Mouse (Mus musculus) lung, embryonic 14.5 days (tissue): ENCODE measurements around the gene Pdzd3. TPM values are rescaled to one million over a fixed set of nuclear protein-coding genes. Genes with fewer than 3 reads are reported as not detected.
"Not testable (repeated sequence)": the region's sequence is repeated elsewhere in the genome, so short reads cannot be mapped to it uniquely, and the experiment has no call there.

ENCODE experiments used
- ATAC-seq: fragments of 200-750 bp; cut with Nextera tagmentation; 2 replicates; pipeline ENCODE4 v1.8.0; 2017; ENCODE audit warnings: mild to moderate bottlenecking, moderate TSS enrichment, moderate library complexity; ENCODE audit not compliant: insufficient read depth
- DNase-seq: peaks from one replicate; pipeline ENCODE4 v3.0.0-alpha.2; 2015
- H3K27ac ChIP-seq: fragments of 300-500 bp; sonication (generic); 2 replicates; pipeline ENCODE4 v1.5.1; 2014; ENCODE audit warnings: low read depth, mild to moderate bottlenecking, moderate library complexity
- H3K27me3 ChIP-seq: fragments of 300-500 bp; sonication (generic); 2 replicates; pipeline ENCODE4 v1.6.1; 2014; ENCODE audit warnings: low read length, control low read depth; ENCODE audit not compliant: insufficient read depth
- H3K36me3 ChIP-seq: fragments of 300-500 bp; sonication (generic); 2 replicates; pipeline ENCODE4 v1.6.1; 2014; ENCODE audit warnings: control low read depth; ENCODE audit not compliant: insufficient read depth
- H3K4me1 ChIP-seq: fragments of 300-500 bp; sonication (generic); 2 replicates; pipeline ENCODE4 v1.6.1; 2014; ENCODE audit warnings: antibody characterized with exemption, control low read depth; ENCODE audit not compliant: insufficient read depth
- H3K4me2 ChIP-seq: fragments of 300-500 bp; sonication (generic); 2 replicates; pipeline ENCODE4 v1.6.1; 2014; ENCODE audit warnings: mild to moderate bottlenecking
- H3K4me3 ChIP-seq: fragments of 300-500 bp; sonication (generic); 2 replicates; pipeline ENCODE4 v1.5.1; 2014; ENCODE audit warnings: low read depth, low read length
- H3K9ac ChIP-seq: fragments of 300-500 bp; sonication (generic); 2 replicates; pipeline ENCODE4 v1.6.1; 2014
- H3K9me3 ChIP-seq: fragments of 300-500 bp; sonication (generic); 2 replicates; pipeline ENCODE4 v1.6.1; 2016; ENCODE audit warnings: low read depth, low read length, control low read depth
- CTCF ChIP-seq: IDR thresholded peaks from 2 replicates; pipeline ENCODE4 v1.5.1; 2016; ENCODE audit warnings: antibody characterized with exemption, low read depth
- WGBS: fragments of 180-500 bp; shearing (Covaris S2); extraction: QIAGEN DNeasy Blood & Tissue Kit; methylation state at CpG from one replicate; pipeline ENCODE4 v1.1.7; 2014; 5-methylcytosine and 5-hydroxymethylcytosine counted together
- polyA plus RNA-seq: library from polyadenylated mRNA; unstranded; fragments of >200 nt; fragmentation: Nextera tagmentation; extraction: Ambion mirVana; gene quantifications from 2 replicates; pipeline ENCODE4 v1.2.1, GENCODE M21; 2014

Gene Pdzd3
- polyA plus RNA-seq: 0.11 and 0.13 TPM in 2 replicates

DNA sequence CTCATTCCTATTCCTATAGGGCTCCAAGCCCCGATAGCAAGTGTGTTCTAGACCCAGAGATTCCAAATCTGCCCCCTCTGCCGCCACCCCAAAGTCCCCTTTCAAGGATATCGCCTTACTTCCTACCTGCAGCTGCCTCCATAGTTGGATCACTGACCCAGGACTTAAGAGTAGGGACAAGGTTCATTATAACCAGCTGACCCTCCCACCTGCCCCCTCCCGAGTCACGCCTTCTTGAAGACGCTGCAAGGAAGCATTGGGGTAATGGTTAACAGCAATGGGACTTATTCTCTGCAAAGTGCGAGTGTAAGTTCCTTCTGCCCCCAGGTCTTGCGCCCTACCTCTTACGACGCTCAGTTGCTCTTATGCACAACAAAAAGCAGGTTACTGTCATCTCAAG, at the start of gene Pdzd3:
Gene Pdzd3 (minus strand): TSS at position 158 of the 400 bp plus-strand sequence.
- Histone ChIP-seq H3K27me3 (no peaks in the 10 kb centered on the region), H3K4me1 (no peaks in the 10 kb centered on the region), H3K4me2 (no peak within 1 kb of the TSS), H3K36me3 (no peaks in the 10 kb centered on the region), H3K4me3 (no peak within 1 kb of the TSS), H3K27ac (no peak within 1 kb of the TSS), H3K9me3 (no peaks in the 10 kb centered on the region), H3K9ac (no peak within 1 kb of the TSS)
- 66% methylated on average over 10 of the region's 10 CpGs for WGBS
- DNase-seq (no peak), ATAC-seq (no peak)
- no peak for TF ChIP-seq CTCF

- not testable (repeated sequence) for H3K9me3 ChIP-seq, H3K4me1 ChIP-seq, H3K9ac ChIP-seq, H3K4me3 ChIP-seq, H3K27me3 ChIP-seq, H3K27ac ChIP-seq, H3K4me2 ChIP-seq, DNase-seq, ATAC-seq
- H3K36me3 ChIP-seq: peaks cover 78% of the 10 kb centered on the region
- WGBS: 86% methylated on average over 3 of the region's 3 CpGs
These were observed 48.7 kb upstream of the Pdzd3 start for GRCm38 (mm10) chr9:44300001-44300400.

DNA sequence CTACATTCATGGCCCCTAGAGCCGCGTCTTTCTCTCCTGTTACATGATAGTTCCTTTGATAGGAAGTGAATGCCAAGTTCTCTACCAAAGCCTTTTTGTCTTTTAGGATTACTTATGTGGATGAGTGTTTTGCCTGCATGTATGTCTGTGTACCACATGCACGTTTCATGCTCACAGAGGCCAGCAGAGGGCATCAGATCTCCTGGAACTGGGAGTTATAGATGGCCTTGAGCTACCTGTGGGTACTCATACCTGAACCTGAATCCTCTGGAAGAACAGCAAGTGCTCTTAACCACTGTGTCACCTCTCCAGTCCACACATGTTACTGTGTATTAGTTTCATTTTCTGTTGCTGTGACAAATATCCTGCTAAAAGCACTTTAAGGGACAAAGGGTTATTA, 41.2 kb upstream of the Pdzd3 start:
- TF ChIP-seq CTCF: peak; percentile 66
- peaks cover 20% of the 10 kb centered on the region for H3K27me3 ChIP-seq
- peaks cover 48% of the 10 kb centered on the region for H3K36me3 ChIP-seq
- 65% methylated on average over 3 of the region's 3 CpGs for WGBS
- H3K4me2 ChIP-seq: no peak overlapping the region
- H3K9me3 ChIP-seq: no peaks in the 10 kb centered on the region
- DNase-seq: peak; percentile 71
- H3K4me3 ChIP-seq: no peak overlapping the region
- peaks cover 4% of the 10 kb centered on the region; the same call in 1 of the 2 replicates for H3K4me1 ChIP-seq
- H3K9ac ChIP-seq: no peak overlapping the region
- no peak for ATAC-seq
- no peak overlapping the region for H3K27ac ChIP-seq

DNA sequence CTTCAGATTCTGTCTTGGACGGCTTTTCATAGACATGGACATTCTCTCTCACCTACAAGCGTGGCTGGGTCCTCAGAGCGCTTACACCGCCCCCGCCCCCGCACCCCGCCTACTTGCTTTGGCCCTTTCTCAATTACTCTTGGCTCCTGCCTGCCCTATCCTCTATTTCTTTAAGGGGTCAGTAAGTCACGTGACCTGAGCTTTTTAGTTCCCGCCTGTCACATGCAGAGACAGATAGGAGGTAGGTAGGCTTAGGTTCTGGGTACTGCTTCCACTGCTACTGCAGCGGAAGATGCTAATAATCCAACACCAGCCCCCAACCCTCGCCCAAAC, 37.7 kb upstream of the Pdzd3 start:
- Histone ChIP-seq H3K4me1 (peaks cover 4% of the 10 kb centered on the region; the same call in 1 of the 2 replicates), H3K27ac (no peak overlapping the region), H3K36me3 (peaks cover 16% of the 10 kb centered on the region; the same call in 1 of the 2 replicates), H3K27me3 (peaks cover 27% of the 10 kb centered on the region), H3K4me2 (peak overlapping the region; percentile 97), H3K9ac (no peak overlapping the region), H3K4me3 (peak overlapping the region; percentile 63; the same call in 1 of the 2 replicates), H3K9me3 (no peaks in the 10 kb centered on the region)
- WGBS: 11% methylated on average over 11 of the region's 11 CpGs
- ATAC-seq (no peak), DNase-seq (peak; percentile 20)
- no peak for TF ChIP-seq CTCF

DNA sequence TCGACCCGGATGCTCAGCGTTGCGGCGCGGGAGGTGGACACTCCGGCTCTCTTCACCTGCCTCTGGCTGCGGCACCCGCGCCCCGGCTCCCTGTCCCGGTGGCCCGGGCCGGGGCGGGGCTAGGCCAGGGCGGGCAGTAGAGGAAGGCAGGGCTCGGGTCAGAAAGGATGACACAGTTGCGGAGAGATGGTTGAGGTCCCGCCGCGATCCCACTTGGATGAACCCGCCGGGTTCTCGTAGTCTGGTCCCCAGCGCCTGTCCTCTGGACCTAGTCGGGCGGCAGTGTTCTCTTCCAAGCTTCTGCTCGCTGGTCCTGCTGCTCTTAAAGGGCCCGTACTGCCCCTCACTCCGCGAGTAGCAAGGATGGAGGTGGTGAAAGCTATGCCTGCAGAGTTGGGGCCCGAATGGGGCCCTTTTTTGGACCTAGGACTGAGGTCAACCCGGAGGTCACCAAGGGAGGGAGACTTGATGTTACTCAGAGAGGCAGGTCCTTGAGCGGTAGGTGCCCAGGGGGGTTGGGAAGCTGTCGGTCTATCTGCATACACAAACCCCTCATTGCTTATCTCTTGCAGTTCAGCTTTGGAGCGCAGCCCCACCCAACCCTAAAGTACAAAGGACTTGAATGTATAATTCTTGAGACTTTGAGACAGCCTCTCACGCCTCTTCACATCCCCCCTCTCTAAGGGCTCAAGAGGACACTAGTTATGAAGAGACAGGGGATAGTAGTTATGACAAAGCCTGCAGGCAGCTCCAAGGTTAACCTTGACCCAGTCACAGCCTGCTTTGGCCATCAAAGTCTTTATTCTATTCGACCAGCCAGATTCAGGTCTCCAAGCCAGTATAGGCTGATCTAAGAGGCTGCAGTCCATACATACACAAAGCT, 37.0 kb upstream of the Pdzd3 start, which contains the start of gene Abcg4:
Gene Abcg4 (minus strand): TSS at position 540 of the 883 bp plus-strand sequence.
- no peaks in the 10 kb centered on the region for H3K9me3 ChIP-seq
- H3K36me3 ChIP-seq: peaks cover 10% of the 10 kb centered on the region; the same call in 1 of the 2 replicates
- peak; percentile 65 for ATAC-seq
- WGBS: under 1% methylated on average over 38 of the region's 38 CpGs
- peak within 1 kb of the TSS; percentile 63 for H3K4me3 ChIP-seq
- no peak for TF ChIP-seq CTCF
- DNase-seq: peak; percentile 56
- H3K27me3 ChIP-seq: peaks cover 27% of the 10 kb centered on the region
- H3K27ac ChIP-seq: 0 out of 2 replicates have a peak within 1 kb of the TSS, but pooled peaks have one; percentile 30
- H3K9ac ChIP-seq: peak within 1 kb of the TSS; percentile 64
- peaks cover 4% of the 10 kb centered on the region; the same call in 1 of the 2 replicates for H3K4me1 ChIP-seq
- H3K4me2 ChIP-seq: peak within 1 kb of the TSS; percentile 97

- under 1% methylated on average over 45 of the region's 47 CpGs for WGBS
- peak; percentile 37 for DNase-seq
These were observed 36.3 kb upstream of the Pdzd3 start for GRCm38 (mm10) chr9:44287401-44288075.

DNA sequence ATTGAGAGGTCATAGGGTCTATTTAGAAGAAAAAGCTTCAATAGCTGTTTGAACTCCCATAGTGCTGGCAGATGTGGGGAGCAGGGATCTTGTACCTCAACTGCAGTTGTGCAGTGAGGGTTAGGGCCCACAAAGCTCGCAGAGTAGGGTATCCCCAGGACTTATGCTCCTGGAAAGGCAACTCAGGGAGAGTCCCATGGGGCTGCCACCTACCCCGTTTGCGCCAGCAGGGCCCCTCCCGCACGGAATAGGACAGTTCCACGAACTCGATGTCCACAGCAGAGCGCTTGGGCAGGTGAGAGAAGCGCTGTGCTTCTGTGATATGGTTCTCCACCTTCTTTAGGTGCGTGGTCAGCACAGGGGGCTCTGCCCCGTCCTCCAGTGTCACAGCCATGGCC, 35.7 kb upstream of the Pdzd3 start:
- no peaks in the 10 kb centered on the region for H3K9me3 ChIP-seq
- H3K4me3 ChIP-seq: peak overlapping the region; percentile 63
- peaks cover 27% of the 10 kb centered on the region for H3K27me3 ChIP-seq
- peak overlapping the region; percentile 64 for H3K9ac ChIP-seq
- H3K4me1 ChIP-seq: peaks cover 4% of the 10 kb centered on the region; the same call in 1 of the 2 replicates
- H3K27ac ChIP-seq: no peak overlapping the region
- no peak for TF ChIP-seq CTCF
- peak overlapping the region; percentile 97 for H3K4me2 ChIP-seq
- ATAC-seq (peak; percentile 35), DNase-seq (no peak)
- WGBS: 11% methylated on average over 11 of the region's 11 CpGs
- no peaks in the 10 kb centered on the region for H3K36me3 ChIP-seq

More at GRCm38 (mm10) chr9:44287401-44288075, 36.3 kb upstream of the Pdzd3 start:
- TF ChIP-seq CTCF: no peak
- H3K27me3 ChIP-seq: peaks cover 27% of the 10 kb centered on the region
- peaks cover 3% of the 10 kb centered on the region; the same call in 1 of the 2 replicates for H3K36me3 ChIP-seq
- ATAC-seq: peak; percentile 57
- H3K27ac ChIP-seq: no peak overlapping the region
- H3K4me1 ChIP-seq: peaks cover 4% of the 10 kb centered on the region; the same call in 1 of the 2 replicates
- H3K4me2 ChIP-seq: peak overlapping the region; percentile 97
- peak overlapping the region; percentile 63 for H3K4me3 ChIP-seq
- H3K9ac ChIP-seq: peak overlapping the region; percentile 64
- no peaks in the 10 kb centered on the region for H3K9me3 ChIP-seq
